Mouse (Mus musculus): Measurements from ENCODE around the gene Ilkap.

Ilkap gene

DNA sequence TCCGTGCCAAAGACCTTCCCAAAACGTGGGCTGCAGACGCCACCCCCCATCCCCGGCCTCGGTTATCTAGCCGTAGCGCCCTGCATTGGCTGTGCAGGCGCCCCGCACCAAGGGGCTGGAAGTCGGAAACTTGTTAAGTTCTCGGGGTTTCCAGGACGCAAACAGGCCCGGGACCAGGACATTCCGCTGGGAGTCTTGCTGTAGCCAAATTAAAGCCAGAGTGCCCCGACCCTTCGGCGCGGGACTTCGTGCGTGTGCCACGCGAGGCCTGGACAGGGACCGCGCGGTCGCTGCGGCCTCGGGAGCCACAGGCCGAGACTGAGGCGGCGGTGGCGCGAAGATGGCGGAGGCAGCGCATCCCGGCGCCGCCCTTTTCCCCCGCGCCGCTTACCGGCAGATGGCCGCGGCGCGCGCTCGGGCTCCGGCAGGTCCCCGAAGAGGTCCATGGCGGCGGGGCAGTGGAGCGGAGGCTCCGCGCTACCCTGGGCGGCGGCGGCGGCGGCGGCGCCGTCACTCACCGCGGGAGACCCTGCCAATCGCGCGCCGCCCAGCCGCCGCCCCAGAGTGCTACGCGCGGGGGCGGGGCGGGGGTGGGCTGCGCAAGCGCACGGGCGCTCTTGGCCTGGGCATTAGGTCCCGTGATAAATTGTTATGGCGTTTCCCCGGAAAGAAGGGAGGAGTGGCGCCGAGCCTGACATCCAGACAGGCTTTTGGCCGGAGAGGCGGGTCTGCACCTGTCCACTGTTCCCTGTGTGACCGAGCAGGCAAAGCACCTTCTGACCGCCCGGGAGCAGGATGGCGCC, at the start of gene Ilkap:
Gene Ilkap, minus strand, starts transcription at position 556 of the 803 bp plus-strand sequence.
- peak; percentile 80 to 90 for DNase-seq (ENCODE audit: low spot score in 2 of 2)

DNA sequence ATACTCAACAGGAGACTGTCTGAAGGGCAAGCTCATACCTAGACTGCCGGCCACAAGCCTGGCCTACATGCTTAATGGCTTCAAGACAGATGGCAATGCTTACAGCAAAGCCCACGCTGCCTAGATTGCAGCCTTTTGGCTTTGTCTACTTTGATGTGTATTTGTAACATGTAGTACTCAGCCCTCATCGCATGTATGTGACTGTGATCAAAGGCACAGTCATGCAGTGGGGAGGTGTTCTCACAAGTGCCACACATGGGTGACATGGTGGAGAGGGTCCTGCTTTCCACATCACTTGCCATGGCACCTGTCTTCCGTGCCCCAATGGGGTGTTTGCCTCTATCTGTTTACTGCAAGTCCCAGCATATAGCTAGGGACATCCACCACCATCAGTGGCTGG, 47.9 kb upstream of the Ilkap start:
- DNase-seq (ENCODE audit: low spot score in 2 of 2) = no peak

DNA sequence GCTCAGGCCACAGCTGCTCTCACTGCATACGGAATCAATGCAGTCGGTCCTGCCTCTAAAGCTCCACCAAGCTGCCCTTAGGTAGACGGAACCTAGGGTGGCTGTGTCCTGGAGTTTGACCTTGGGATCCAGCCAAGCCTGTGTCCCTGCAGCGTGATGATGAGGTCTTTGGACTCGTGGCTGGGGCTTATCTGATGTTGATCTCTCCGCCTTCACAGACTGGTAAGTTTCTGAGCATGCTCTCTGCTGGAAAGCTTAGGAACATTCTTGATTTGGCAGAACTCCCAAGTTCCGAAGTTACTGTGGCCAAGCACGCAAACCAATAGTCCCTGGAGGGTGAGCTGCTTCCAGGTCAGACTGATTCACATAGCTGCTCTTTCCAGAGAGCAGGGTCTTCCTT, 47.4 kb upstream of the Ilkap start:
- no peak for DNase-seq (ENCODE audit: low spot score in 2 of 2)

DNA sequence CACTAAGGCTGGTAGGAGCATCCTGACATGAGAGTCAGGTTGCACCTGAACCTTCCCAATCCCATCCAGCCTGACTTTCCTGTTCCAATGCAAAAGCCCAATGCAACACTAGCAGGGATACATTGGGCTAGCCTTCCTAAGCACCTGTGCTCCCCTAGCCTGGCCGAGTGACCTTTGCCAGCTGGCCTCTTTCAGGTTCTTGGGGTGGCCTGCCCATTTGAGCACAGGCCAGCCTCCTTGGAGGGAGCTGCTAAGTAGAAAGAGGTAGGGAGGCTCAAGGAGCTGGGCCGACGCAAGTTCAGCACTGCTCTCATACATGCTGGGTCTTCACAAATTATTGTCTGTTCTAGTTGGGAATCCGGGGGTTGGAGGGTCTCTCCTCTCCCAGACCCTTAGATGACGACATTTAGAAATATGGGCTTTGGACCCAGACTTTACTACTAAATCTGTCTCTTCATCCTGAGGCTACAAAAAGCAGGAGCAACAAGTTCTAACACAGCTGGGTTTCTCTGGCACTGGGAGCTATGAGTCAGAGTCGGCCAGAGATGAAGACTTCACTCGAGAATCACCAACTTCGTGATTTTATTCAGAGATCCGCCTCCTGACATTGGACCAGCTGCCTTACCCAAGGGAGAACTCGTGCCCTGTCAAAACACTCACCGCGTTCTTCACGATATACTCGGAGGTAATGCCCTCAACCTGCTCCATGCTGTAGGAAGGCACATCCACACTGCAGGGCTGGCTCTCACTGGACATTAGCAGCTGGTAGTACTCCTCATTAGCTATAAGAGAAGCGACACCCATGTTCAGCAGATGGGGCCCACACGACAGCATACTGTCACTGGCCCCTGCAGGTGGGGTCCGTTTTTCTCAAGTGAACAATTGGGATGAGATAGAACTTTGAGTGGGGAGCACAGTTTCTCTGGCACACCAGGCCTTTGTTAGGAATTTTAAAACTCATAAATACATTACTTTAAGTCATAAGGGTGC, 46.5 kb upstream of the Ilkap start:
- DNase-seq (ENCODE audit: low spot score in 2 of 2) = no peak

DNA sequence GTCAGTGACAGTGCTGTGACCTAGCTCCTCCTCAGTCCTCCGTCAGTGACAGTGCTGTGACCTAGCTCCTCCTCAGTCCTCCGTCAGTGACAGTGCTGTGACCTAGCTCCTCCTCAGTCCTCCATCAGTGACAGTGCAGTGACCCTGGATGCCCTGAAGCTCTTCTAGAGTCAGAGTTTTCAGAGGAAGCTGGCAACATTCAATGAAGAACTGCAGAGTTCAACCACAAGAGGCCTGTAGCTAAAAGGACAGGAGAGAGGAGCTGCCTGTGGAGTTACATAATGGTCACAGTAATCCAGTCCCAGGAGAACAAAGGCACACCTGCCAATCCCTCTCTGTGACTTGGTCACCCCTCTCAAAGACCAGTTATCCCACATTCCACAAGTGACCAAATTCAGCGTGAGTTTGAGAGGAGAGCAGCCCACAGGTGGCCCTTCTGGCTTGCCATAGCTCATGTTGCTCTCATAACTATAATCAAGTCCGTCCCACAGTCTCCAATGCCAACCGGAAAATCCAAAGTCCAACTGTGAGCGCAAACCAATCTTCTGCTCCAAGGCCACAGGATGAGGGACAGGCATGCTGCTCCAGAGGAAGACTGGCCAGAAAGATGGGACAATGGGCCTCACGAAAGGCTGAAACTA, 43.9 kb upstream of the Ilkap start:
- DNase-seq (ENCODE audit: low spot score in 2 of 2) = no peak

DNA sequence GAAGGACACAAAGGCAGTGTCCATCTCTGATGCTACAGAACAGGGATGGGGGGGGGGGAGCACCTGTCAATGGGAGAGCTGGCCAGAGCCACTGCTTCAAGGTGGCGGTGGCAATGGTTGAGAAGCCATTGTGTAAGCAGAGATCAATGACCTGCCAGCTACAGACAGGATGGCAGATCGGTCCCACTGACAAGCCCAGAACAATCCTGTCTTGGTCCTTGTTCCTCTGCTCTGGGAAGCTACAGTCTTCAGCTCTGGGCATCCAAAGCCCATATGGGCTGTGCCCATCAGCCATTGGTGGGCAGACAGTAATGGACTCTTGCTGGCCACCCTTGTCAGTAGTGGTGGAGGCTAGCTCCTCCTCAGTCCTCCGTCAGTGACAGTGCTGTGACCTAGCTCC, 43.2 kb upstream of the Ilkap start:
- DNase-seq (ENCODE audit: low spot score in 2 of 2) = no peak

DNA sequence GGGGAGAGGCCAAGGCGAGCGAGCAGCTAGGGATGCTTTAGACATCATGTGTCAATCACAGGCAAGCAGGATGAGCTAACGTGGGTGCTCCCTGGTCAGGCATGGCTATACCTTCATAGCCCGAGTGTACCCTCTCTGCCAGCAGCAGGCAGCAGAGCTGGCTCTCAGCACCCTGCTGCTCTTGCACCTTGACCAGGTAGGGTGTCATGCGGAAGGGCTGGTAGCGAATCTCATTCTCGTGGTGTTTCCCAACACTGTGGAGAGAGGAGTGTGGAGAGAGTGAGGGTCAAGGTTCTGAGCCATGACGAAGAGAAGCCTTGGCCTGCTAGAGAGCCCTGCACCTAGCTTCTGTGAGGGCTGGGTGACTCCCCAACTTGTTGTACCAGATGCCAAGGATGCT, 41.2 kb upstream of the Ilkap start:
- no peak for DNase-seq (ENCODE audit: low spot score in 2 of 2)

DNA sequence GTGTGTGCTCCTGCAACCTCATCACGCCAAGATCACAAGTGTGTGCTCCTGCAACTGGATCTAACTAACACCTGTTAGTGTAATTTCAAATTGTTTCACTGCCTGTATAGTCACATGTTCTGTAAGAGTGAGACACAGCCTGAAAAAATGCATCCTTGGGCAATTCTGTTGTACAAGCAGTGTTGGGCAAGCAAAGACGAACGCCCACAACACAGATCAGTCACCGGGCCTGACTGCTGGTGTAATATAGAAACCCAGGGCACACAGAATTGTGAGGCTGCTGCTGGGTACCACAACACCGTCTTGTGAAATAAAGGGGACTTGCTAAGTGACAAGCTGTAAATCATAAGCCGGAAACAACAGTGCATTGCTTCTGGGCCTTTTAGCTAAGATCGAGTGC, 39.0 kb upstream of the Ilkap start:
- DNase-seq (ENCODE audit: low spot score in 2 of 2) = no peak

DNA sequence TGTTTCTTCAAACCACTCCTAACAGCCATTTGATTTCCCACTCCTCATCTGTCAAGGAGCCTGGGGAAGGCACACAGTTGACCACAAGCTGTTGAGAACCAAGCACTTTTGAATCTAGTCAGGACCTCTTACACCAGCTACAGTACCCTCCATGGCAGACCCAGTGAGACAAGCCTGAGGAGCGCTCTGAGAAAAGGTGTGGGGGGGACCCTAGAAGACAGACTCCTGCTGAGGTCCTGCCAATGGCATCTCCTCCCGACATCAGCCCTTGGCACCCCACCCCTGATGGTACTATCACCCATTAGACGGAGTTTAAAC, 38.4 kb upstream of the Ilkap start:
- no peak for DNase-seq (ENCODE audit: low spot score in 2 of 2)

DNA sequence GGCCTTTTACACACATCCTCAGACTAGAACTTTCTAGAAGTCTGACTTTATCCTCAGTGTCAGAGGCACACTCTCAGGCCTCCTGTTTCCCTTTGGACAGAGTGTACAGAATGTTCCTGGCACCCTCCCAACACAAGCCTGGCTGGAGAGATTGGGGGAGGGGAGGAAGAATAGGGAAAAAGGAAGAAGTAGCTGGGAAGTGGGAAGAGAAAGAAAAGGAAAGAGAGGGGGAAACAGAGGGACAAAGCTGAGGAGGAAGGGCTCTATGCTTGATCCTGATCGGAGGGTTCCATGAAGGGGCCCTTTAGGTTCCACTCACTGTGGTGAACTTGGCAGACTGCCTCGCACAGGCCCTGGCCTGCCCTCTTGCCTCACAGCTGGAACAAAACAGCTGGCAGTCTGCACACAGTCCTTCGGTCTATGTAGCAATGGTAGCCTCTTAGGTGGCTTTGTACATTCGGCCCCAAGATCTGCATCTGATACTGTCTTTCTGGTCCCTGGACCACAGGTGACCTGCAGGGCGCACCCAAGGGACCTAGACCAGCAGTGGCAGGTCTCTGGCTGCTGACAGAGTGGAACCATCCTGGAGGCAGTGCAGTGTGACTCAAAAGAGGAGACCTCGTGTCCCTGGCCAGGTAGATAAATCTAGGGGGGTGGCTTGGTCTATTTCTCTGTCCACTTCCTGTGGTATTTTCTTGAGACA, 37.9 kb upstream of the Ilkap start:
- DNase-seq (ENCODE audit: low spot score in 2 of 2) = no peak

DNA sequence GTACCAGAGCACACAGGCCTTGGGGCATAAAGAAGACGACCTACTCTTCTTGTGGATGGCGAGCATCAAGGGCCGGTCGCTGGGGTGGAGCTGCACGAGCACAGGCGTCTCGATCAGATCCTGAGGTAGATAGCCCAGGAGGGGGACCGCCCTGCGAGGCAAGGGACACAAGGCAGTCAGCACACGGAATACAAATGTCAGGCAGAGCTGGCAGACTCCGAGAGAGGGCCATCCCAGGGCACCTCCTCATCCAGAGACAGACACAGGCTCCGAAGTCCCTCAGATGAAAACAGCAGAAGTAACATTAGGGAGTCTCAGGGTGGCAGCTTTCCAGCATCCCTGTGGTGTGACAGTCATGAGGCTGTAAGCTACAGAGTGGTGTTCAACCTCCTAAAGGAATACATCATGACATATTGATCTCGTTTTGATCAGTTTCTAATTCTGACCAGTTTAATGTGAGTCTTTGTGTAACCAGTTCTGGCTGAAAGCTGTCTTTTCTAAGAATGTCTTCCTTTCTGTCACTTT, 37.1 kb upstream of the Ilkap start:
- DNase-seq (ENCODE audit: low spot score in 2 of 2) = no peak

DNA sequence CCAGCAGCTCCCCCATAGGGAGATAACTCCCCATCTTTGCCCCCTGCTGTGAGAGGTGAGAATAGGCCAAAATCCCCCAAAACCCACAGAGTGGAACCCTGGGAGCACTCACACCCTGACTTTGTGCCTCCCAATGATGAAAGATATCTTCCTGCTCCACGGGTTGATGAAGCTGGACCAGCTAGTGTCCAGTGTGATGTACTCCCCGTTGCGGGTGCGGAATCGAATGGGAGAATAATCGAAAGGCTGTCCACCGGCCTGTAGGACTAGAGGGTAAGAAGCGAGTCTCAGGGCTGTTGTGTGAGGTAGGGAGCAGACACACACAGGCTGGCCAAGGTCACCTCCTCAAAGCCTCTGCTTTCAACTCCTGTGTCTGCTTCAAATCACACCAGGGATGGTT, 36.3 kb upstream of the Ilkap start:
- DNase-seq (ENCODE audit: low spot score in 2 of 2) = no peak

DNA sequence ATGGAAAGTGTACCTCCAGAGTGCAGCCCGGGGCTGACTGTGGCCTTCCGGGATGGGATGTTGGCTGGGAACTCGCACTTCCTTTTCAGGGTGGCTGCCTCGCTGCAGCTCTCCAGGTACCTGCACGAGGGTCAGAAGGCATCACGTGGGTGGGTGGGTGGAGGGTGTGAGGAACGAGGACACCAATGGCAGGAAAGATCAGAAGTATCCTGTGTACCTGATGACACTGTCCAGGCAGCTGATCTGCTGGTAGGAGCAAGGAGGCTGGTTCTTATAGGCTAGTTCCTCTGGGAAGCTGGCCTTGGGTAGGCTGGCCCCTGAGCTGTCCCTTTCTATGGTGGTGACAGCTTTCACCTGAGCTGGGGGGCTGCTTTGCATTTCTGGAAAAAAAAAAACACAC, 32.1 kb upstream of the Ilkap start:
- DNase-seq (ENCODE audit: low spot score in 2 of 2) = no peak

DNA sequence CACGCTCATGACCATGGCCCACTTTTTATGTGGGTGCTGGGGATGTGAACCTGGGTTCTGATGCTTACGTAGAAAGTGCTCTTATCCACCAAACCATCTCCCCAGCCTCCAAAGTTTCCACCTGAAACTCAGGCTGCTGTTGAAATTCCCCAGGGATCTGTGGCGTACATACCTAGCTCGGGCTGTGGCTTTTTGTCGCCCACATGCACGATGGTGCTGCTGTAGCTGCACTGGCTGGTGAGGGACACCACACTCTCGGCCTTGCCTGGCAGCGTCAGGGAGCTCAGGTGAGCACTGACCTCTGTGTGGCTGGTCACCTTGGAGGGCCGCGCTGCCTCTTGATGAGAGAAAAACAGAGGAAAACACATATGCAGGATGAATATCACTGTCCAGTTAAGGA, 30.6 kb upstream of the Ilkap start:
- no peak for DNase-seq (ENCODE audit: low spot score in 2 of 2)

DNA sequence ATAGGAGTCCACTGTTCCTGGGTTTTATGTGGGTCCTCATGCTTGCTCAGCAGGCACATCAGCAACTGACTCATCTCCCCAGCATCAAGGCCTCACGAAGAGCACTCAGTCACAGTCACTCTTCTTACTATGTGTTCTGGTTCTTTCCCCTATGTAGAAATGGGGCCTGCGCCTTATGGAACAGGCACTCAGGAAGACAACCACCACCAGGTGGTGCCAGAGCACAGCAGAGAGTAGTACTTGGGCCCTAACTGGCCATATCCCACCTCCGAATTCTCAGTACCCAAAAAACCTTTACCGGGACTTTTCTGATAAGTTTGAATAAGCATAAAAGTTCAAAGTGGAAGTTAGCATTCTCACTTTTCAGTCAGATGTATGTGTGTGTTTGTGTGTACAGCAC, 30.0 kb upstream of the Ilkap start:
- DNase-seq (ENCODE audit: low spot score in 2 of 2) = peak; percentile 76 to 89

DNA sequence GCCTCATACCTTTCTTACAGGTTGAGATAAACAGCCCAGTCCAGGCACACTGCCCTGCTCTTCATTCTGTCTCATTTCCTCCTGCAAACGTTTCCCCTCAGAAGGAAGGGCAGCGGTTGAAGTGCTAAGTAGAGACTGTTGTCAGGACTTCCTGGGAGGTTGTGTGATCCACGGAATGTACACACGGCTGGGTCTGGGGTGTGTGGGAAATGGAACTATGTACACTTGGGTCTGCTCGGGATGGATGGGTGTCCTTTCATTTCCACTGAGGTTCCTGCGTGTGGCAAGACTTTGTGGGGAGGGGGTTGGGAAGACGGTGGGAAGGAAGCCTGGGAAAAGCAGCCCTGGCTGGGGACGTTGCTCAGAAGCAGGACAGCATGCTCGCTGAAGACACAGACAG, 27.8 kb upstream of the Ilkap start:
- no peak for DNase-seq (ENCODE audit: low spot score in 2 of 2)

DNA sequence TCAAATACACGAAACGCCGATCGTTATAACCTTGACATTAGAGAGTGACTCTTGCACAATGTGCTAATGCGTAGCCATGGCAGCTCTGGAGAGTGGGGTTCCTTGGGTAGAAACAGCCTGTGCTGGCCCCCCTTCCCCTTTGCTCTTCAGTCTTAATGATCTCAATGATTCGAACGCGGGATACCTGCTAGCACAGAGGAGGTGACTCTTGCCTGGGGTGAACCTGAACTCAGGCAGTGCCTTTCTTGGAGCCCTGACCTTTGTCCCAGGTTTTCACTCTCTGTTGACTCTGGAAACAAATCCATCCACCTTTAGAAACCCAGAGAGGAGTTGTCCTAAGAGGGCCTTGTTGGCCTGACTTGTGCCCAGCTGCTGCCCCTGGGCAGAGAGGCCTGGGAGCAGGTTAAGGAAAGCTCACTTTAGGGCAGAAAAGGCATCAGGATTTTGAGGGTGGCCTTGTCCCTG, 22.0 kb upstream of the Ilkap start:
- no peak for DNase-seq (ENCODE audit: low spot score in 2 of 2)

DNA sequence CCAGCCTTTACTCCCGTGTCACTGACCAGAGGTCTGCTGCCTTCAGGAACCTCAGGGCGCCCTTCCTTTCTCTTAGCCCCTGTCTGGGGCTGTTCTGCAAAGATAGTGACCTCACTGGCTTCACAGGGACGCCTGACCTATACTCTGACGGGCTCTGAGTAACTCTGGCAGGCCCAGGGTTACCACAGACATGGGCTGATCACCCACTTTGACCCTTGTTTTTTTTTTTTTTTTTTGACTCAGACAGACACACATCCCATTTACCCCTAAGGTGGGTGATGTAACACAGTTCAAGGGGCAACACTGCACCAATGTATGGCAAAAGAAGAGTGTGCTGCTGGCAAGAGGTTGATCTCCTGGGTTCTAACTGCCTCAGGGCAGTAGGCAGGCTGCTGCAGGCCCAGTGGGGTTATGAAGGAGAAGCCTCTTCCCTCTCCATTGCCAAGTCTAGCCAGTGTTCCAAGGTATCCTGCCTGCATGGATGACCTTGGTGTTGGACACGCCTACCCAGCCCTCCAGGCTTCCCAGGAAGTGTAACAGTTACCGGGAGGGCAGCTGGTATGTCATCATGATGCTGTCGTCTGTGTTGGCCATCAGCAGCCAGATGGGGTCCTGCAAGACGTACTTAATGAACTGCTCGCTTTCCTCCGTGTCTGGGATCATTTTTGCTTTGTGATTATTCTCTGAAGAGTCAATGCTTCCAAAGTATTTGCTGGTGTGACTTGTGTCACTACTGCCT, 21.4 kb upstream of the Ilkap start:
- no peak for DNase-seq (ENCODE audit: low spot score in 2 of 2)

DNA sequence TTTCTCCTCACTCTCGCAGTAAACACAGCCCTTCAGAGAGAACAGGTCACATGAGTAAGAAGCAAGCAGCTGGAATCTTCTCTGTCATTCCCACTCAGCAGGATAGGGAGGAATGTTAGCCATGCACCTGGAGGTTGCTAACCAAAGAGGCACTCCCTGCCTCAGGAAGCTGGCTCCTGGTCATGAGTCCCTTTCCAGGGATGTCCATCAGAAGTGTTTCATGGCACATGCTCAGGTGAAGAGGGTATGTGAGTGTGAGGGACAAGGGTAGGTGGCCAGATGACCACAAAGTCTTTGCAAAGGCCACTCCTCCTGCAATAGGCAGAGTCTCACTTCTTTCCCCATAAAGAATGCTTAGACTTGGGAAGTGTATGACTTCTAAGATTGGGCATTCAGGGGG, 19.4 kb upstream of the Ilkap start:
- no peak for DNase-seq (ENCODE audit: low spot score in 2 of 2)

DNA sequence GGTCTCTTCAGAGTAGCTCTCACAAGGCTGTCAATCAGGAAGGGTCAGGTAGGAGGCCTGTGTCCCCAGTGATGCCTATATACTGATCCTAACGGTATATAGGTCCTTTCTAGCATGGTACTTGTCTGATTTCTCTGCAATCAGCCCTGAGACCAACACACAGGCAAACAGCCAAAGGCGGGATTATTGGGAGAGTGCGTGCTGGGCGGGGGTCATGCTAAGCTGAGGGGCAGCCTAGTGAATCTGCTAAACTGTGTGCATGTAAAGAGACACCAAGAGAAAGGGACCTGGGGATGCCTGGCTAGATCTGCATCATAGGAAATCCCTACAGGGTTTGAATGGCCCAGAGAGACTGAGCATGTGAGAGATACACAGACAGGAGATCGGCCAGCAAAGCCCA, 16.7 kb upstream of the Ilkap start:
- DNase-seq (ENCODE audit: low spot score in 2 of 2) = no peak

DNA sequence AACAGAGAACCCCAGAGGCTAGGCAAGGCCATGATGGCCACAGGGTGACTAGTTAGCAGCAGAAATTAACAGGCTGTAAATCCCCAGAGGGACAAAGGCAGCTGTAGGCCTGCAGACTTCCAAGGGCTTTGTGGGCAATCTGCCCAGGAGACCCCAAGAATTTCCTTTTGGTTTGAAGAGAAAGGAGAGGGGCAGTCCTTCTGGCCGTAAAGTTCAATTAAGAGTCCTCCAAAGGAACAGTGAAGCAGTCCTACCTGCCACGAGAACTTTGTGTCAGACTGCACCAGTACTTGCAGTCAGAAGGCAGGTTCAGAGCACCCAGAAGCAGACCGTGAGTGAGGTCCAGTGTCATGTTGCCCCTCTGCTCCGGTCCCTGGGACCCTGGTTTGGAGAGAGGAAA, 16.3 kb upstream of the Ilkap start:
- DNase-seq (ENCODE audit: low spot score in 2 of 2) = no peak

Data from spleen, postnatal 4 days (tissue).